Mouse (Mus musculus) neural tube, embryonic 15.5 days (tissue): ENCODE measurements around the gene Cdc42. TPM values are rescaled to one million over a fixed set of nuclear protein-coding genes. Genes with fewer than 3 reads are reported as not detected.

Experiments
- ATAC-seq: fragments of 200-750 bp; cut with Nextera tagmentation; 2 replicates; pipeline ENCODE4 v1.8.0; 2017; ENCODE audit warnings: mild to moderate bottlenecking, moderate TSS enrichment, moderate library complexity; ENCODE audit not compliant: low FRiP score
- H3K27ac ChIP-seq: fragments of 300-500 bp; sonication (generic); replicated peaks from 2 replicates; pipeline ENCODE4 v1.5.1; 2015; ENCODE audit warnings: mild to moderate bottlenecking, inconsistent platforms
- H3K27me3 ChIP-seq: fragments of 300-500 bp; sonication (generic); replicated peaks from 2 replicates; pipeline ENCODE4 v1.6.1; 2015; ENCODE audit warnings: inconsistent platforms
- H3K36me3 ChIP-seq: fragments of 300-500 bp; sonication (generic); 2 replicates; pipeline ENCODE4 v1.6.1; 2015; ENCODE audit warnings: inconsistent platforms
- H3K4me1 ChIP-seq: fragments of 300-500 bp; sonication (generic); 2 replicates; pipeline ENCODE4 v1.6.1; 2015; ENCODE audit warnings: inconsistent platforms
- H3K4me2 ChIP-seq: fragments of 300-500 bp; sonication (generic); 2 replicates; pipeline ENCODE4 v1.6.1; 2015; ENCODE audit warnings: inconsistent platforms, mild to moderate bottlenecking, moderate library complexity
- H3K4me3 ChIP-seq: fragments of 300-500 bp; sonication (generic); replicated peaks from 2 replicates; pipeline ENCODE4 v1.5.1; 2015; ENCODE audit warnings: mild to moderate bottlenecking, inconsistent platforms
- H3K9ac ChIP-seq: fragments of 300-500 bp; sonication (generic); replicated peaks from 2 replicates; pipeline ENCODE4 v1.6.1; 2015; ENCODE audit warnings: mild to moderate bottlenecking, inconsistent platforms
- H3K9me3 ChIP-seq: fragments of 300-500 bp; sonication (generic); replicated peaks from 2 replicates; pipeline ENCODE4 v1.6.1; 2016; ENCODE audit warnings: inconsistent platforms
- WGBS: fragments of 180-500 bp; shearing (Covaris S2); methylation state at CpG from one replicate; pipeline ENCODE4 v1.1.7; 2015; ENCODE audit warnings: mixed read lengths; 5-methylcytosine and 5-hydroxymethylcytosine counted together
- polyA plus RNA-seq: library from polyadenylated mRNA; unstranded; fragments of >200 nt; fragmentation: Nextera tagmentation; extraction: Ambion mirVana; gene quantifications from 2 replicates; pipeline ENCODE4 v1.2.1, GENCODE M21; 2015

Gene Cdc42
- polyA plus RNA-seq, 1 experiment from 2014 or later, result 961 TPM

DNA sequence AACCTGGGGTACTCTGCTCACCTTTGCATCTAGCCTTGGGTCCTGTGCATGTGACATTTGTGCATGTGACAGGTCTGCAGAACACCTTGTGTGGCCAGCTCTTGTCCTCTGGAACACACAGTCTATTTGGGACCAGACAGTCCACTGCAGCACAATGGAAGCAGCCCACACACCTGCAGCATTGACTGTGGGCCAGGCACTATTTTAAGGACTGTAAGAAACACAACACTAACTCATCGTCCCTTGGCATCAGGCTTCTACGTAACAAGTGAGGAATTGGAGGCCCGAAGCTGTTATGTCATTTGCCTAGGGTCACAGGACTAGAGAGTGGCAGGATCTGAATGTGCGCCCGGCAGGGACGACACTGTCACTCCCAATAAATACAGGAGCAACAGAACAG lies 67.8 kb downstream of the Cdc42 start:
- H3K27ac ChIP-seq, result no peak overlapping the region
- H3K9me3 ChIP-seq, result no peaks in the 10 kb centered on the region
- H3K4me3 ChIP-seq, result no peak overlapping the region
- H3K36me3 ChIP-seq, result no peaks in the 10 kb centered on the region
- no peak overlapping the region for H3K9ac ChIP-seq
- H3K4me1 ChIP-seq, result peaks cover 8% of the 10 kb centered on the region; the same call in 1 of the 2 replicates
- ATAC-seq, result no peak
- WGBS, result 87% methylated on average over 6 of the region's 6 CpGs
- H3K27me3 ChIP-seq, result no peaks in the 10 kb centered on the region
- H3K4me2 ChIP-seq, result no peak overlapping the region

DNA sequence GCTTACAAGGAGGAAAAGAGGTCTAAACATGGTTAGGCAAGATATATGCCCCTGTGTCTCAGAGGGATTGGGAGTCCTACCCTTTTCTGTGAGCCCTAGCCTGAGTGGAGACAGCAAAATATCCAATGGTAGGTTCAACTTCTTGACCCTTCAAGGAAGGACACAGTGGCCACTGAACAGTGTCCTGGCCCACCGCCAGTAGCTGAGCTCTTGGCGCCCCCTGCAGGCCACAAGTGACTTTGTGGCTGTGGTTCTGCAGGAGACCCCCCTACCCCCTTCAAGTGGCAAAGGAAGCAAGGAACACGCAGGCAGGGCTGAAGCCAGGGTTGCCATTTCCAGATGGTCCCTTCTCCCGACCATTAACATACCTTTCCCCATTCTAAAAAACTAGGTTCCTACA lies 69.7 kb downstream of the Cdc42 start:
- no peaks in the 10 kb centered on the region for H3K27me3 ChIP-seq
- no peak overlapping the region for H3K27ac ChIP-seq
- no peak overlapping the region for H3K4me2 ChIP-seq
- no peak overlapping the region for H3K9ac ChIP-seq
- WGBS, result 6% methylated on average over 4 of the region's 4 CpGs
- H3K4me1 ChIP-seq, result peaks cover 13% of the 10 kb centered on the region
- H3K36me3 ChIP-seq, result no peaks in the 10 kb centered on the region
- ATAC-seq, result no peak
- no peak overlapping the region for H3K4me3 ChIP-seq
- no peaks in the 10 kb centered on the region for H3K9me3 ChIP-seq

DNA sequence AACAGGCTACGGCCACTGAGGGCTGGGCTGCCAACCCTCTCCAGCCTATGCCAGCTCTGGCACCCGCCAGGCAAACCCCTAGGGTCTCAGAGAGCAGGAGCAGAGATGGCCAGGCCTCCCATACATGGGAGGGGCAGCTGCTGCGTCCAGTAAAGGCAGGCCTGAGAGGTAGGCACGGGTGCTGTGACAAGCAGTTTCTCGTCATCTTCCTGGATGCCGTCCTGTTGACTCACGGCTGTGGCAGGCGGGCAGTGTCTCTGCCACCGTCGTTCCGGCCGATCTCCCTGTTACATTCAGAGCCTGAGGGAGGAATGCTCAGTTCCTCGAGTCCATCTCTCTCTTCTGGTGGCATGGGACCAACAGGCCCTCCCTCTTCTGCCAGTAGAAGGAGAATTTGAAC lies 70.3 kb downstream of the Cdc42 start:
- WGBS, result 70% methylated on average over 13 of the region's 13 CpGs
- no peaks in the 10 kb centered on the region for H3K9me3 ChIP-seq
- no peak overlapping the region for H3K27ac ChIP-seq
- H3K4me2 ChIP-seq, result no peak overlapping the region
- no peak overlapping the region for H3K4me3 ChIP-seq
- no peaks in the 10 kb centered on the region for H3K36me3 ChIP-seq
- no peak for ATAC-seq
- no peak overlapping the region for H3K9ac ChIP-seq
- 0 out of 2 replicates have a peak, but pooled peaks cover 4% of the 10 kb centered on the region for H3K27me3 ChIP-seq
- peaks cover 19% of the 10 kb centered on the region for H3K4me1 ChIP-seq

DNA sequence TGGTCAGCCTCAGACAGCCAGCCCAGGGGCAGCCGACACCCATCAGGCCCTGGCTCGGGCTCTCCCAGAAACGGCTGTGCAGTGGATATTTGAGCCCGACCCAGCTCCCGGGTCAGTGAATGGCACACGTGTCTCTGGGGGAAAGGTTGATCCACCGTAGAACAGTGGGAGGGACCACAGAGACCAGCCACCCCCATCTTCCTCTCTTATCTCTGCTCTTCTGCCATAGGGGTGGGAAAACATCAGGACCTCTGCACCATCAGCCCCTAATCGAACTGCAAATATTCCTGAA lies 70.9 kb downstream of the Cdc42 start:
- WGBS, result 50% methylated on average over 8 of the region's 8 CpGs
- Histone ChIP-seq H3K27me3 (0 out of 2 replicates have a peak, but pooled peaks cover 10% of the 10 kb centered on the region), H3K9ac (no peak overlapping the region), H3K9me3 (no peaks in the 10 kb centered on the region), H3K36me3 (no peaks in the 10 kb centered on the region), H3K4me2 (no peak overlapping the region), H3K27ac (no peak overlapping the region), H3K4me1 (peaks cover 21% of the 10 kb centered on the region), H3K4me3 (no peak overlapping the region)
- no peak for ATAC-seq

DNA sequence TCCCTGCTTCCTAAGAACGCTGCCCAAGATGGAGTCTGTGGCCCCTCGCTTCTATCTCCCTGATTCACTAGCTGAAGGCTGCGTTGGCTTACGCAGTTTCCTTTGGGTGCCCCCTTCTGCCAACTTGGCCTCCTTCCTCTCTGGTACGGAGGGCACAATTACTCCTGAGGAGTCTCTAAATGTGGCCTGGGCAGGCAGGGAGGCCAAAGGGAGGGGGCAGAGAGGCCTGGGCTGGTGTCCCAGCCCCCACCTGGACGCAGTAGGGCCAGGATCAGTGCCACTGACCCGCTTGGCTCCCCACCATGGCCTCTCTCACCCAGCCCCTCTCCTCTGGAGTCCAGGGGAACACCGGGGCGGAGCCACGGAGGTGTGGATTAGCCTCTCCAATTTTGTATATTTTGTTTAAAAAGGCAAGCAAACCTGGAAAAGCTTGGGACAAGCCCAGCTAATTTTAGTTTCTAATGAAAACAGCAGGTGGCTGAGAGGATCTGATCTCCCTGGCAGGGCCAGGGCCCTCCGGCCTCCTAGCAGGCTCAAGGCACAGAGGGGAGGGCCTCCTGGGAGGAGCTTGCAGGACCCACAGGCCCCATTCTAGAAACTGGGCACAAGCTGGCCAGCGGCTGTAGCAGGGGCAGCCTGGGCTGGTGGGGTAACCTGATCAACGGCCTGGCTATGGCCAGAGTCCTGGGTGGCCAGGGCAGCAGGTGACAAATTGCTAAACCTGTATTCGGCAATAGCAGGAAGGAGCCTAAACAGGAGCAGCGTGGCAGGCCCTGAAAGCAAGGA lies 71.5 kb downstream of the Cdc42 start:
- Histone ChIP-seq H3K27ac (no peak overlapping the region), H3K36me3 (no peaks in the 10 kb centered on the region)

DNA sequence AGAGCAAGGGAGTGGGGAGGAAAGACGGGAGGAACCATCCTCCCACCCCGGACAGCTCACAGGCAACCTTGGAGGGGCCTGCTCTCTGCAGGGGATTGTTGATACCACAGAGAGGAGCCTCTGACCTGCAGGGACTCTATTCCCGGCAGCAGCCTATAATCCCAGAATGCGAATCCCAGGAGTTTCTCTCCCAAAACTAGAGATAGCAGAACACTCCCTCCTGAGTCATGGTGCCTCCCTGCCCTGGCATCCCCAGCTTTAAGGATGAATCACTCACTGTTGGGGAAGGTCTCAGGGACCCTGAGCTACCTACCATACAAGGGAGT lies 74.2 kb downstream of the Cdc42 start:
- Histone ChIP-seq H3K36me3 (no peaks in the 10 kb centered on the region), H3K4me2 (no peak overlapping the region), H3K9me3 (no peaks in the 10 kb centered on the region), H3K4me3 (no peak overlapping the region), H3K4me1 (peaks cover 32% of the 10 kb centered on the region), H3K27me3 (0 out of 2 replicates have a peak, but pooled peaks cover 20% of the 10 kb centered on the region), H3K27ac (no peak overlapping the region), H3K9ac (no peak overlapping the region)
- 28% methylated on average over 4 of the region's 4 CpGs for WGBS
- ATAC-seq, result no peak

More for the DNA sequence above, 71.5 kb downstream of the Cdc42 start:
- ATAC-seq, result no peak
- no peak overlapping the region for H3K4me2 ChIP-seq
- no peak overlapping the region for H3K9ac ChIP-seq
- no peak overlapping the region for H3K4me3 ChIP-seq
- 0 out of 2 replicates have a peak, but pooled peaks cover 10% of the 10 kb centered on the region for H3K27me3 ChIP-seq
- peaks cover 21% of the 10 kb centered on the region for H3K4me1 ChIP-seq
- WGBS, result 76% methylated on average over 14 of the region's 15 CpGs
- no peaks in the 10 kb centered on the region for H3K9me3 ChIP-seq

DNA sequence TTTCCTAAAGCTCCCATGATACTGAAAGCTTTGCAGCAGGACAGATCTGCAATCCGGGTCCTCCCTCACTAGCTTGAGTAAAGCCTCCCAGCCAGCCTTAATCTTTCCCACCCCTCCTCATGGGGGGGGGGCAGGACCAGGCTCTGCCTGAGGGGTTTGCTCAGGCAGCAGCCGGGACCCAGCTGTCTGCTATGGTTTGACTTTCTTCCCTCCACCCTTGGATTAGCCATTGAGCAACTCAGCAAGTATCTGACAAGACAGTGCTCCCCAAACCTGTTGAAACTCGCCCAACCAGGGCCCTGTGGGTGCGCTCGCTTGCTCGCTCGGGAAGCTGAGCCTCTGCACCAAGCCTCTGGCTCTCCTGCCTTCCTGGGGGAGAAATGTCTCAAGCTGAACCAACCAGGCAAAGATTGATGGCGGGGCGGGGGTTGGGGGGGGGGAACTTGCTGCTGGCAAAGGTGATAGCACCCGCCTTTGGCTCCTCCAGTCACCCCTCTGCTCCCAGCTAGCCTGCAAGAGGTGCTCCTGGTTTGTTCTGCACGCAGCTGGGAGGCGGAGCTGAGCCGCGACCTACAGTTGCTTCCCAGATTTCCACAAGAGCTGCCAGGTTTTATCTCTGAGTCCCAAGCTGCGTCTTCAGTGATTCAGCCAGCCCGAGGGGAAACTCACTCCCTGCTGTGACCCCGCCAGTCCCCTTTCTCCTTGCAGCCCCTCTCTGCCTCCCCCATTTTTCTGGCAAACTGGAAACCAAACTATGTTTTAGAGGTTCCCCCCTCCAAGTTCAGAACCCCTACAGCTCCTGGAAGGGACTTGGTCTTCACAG lies 74.7 kb downstream of the Cdc42 start:
- Histone ChIP-seq H3K27me3 (peaks cover 22% of the 10 kb centered on the region; the same call in 1 of the 2 replicates), H3K36me3 (no peaks in the 10 kb centered on the region), H3K4me3 (no peak overlapping the region), H3K27ac (no peak overlapping the region), H3K4me2 (no peak overlapping the region; the same call in 1 of the 2 replicates), H3K4me1 (peaks cover 38% of the 10 kb centered on the region), H3K9me3 (no peaks in the 10 kb centered on the region), H3K9ac (no peak overlapping the region)
- no peak for ATAC-seq
- WGBS, result 18% methylated on average over 17 of the region's 17 CpGs

DNA sequence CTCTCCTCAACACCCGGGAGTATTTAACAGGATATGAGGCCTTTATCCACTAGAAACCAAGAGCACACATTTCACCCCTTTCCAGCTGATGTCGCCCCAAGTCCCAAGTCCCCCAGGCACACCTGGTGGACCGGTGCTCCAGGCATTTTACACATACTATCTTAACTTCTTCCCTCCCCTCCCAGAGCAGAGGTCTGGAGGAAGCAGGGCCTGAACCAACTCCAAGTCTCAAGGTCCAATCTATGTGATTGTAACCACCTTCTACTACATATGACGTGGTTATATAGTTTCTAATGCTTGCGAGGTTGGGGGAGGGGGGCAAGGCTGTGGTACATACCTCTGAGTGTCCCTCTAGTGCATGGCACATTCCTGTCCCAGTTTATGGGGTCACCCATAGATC lies 75.4 kb downstream of the Cdc42 start:
- no peaks in the 10 kb centered on the region for H3K9me3 ChIP-seq
- no peak overlapping the region for H3K9ac ChIP-seq
- H3K36me3 ChIP-seq, result no peaks in the 10 kb centered on the region
- 83% methylated on average over 5 of the region's 5 CpGs for WGBS
- H3K4me2 ChIP-seq, result no peak overlapping the region
- no peak for ATAC-seq
- no peak overlapping the region for H3K4me3 ChIP-seq
- H3K27me3 ChIP-seq, result peaks cover 24% of the 10 kb centered on the region; the same call in 1 of the 2 replicates
- H3K4me1 ChIP-seq, result peaks cover 39% of the 10 kb centered on the region
- H3K27ac ChIP-seq, result no peak overlapping the region

DNA sequence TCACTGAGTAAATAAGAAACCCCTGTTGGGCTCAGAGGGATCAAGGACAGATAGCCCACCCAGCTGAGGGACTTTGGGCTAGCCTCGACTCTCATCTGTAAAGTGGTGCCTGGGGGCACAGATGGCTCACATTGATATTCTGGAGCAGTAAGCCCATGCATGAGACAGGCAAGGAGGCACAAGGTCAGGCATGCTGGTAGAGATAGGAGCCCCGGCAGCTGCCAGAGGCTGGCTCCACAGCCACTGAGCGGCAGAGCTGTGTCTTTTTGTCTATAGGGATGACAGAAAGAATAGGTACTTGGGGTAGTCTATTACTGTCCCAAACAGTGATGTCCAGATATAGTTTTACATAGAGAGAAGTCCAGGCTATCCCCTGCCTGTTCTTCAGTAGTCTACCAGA lies 76.2 kb downstream of the Cdc42 start:
- ATAC-seq, result no peak
- 70% methylated on average over 3 of the region's 3 CpGs for WGBS
- H3K36me3 ChIP-seq, result no peaks in the 10 kb centered on the region
- H3K9ac ChIP-seq, result no peak overlapping the region
- H3K4me1 ChIP-seq, result peaks cover 45% of the 10 kb centered on the region
- no peaks in the 10 kb centered on the region for H3K9me3 ChIP-seq
- H3K4me2 ChIP-seq, result no peak overlapping the region
- H3K27ac ChIP-seq, result no peak overlapping the region
- H3K27me3 ChIP-seq, result peaks cover 29% of the 10 kb centered on the region
- H3K4me3 ChIP-seq, result no peak overlapping the region

DNA sequence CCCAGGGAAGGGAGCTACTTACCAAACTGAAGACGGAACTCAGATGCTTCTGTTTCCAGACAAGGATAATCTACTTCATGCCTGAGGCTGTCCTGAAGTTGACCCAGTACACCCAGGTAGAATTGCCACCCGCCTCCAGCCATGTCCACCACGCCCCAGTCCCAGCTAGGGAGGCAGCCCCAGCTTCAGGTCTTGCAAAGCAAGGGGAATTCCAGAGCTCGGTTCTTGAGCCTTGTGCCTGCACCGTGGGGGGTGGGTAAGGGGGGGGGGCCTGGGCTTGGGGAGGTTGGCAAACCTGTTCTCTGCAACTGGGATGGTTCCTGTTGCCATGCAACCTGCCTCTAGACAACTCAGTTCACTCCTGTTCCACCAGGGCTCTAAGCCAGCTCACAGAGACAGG lies 78.2 kb downstream of the Cdc42 start:
- H3K4me1 ChIP-seq, result peaks cover 48% of the 10 kb centered on the region
- no peak overlapping the region for H3K9ac ChIP-seq
- 17% methylated on average over 5 of the region's 5 CpGs for WGBS
- no peak for ATAC-seq
- no peak overlapping the region for H3K4me3 ChIP-seq
- no peaks in the 10 kb centered on the region for H3K36me3 ChIP-seq
- peak overlapping the region; percentile 98 for H3K4me2 ChIP-seq
- peaks cover 39% of the 10 kb centered on the region for H3K27me3 ChIP-seq
- no peaks in the 10 kb centered on the region for H3K9me3 ChIP-seq
- H3K27ac ChIP-seq, result no peak overlapping the region

DNA sequence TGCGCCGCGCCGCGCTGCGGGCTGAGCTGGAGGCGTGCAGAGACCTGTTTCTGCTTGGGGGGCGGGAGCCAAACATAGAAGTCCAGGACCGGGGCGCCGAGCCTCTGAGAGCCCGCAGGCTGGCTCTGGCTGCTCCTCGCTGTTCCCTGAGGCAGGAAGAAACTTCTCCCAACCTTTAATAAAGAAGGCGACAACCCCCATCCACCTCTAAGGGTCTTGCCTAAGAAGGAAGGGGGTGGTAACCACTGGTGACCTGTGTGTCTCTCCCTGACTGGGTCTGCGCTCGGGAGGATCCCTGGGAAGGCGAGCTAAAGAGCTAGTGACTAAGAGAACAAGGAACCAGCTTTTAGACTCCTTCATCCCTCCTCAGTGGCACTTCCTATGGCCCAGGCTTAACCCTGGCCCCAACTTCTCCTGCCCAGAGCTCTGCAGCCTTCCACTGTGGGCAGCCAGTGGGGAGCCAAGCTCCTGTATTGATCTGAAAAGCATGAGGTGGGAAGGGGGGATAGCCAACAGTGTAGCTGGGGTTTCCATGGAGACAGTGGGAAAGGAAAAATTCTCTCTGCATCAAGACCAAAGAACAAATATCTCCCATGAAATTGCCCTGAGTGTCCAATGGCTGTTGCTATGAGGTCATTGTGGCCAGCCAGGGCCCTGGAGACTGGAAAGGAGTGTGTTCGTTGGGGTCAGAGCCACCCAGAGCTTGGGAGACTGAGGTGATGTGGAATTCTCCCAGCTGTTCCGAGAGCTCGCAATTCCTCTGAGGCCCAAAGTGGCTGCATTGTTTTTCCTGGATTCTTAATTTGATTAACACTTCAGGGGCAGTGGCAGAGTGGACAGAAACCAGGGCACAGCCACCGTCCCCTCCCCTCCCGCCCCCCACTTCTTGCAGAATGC lies 79.1 kb downstream of the Cdc42 start:
- Histone ChIP-seq H3K36me3 (no peaks in the 10 kb centered on the region), H3K9me3 (no peaks in the 10 kb centered on the region), H3K4me3 (peak overlapping the region; percentile 54), H3K4me2 (peak overlapping the region; percentile 98), H3K9ac (peak overlapping the region; percentile 64), H3K27me3 (peaks cover 39% of the 10 kb centered on the region), H3K27ac (peak overlapping the region; percentile 60), H3K4me1 (peaks cover 48% of the 10 kb centered on the region)
- 2% methylated on average over 22 of the region's 22 CpGs for WGBS
- ATAC-seq, result peak; percentile 42
